Mouse (Mus musculus) frontal cortex, postnatal 25 days (tissue): ENCODE results near the gene Gimap7.
"Not testable (repeated sequence)": the region's sequence is repeated elsewhere in the genome, so short reads cannot be mapped to it uniquely, and the experiment has no call there.

ENCODE experiments used
- DNase-seq, 2 experiments: peaks; one replicate each; pipeline ENCODE4 v3.0.0; 2022; ENCODE audit warnings: low spot score in 2 of 2

Gene Gimap7

DNA sequence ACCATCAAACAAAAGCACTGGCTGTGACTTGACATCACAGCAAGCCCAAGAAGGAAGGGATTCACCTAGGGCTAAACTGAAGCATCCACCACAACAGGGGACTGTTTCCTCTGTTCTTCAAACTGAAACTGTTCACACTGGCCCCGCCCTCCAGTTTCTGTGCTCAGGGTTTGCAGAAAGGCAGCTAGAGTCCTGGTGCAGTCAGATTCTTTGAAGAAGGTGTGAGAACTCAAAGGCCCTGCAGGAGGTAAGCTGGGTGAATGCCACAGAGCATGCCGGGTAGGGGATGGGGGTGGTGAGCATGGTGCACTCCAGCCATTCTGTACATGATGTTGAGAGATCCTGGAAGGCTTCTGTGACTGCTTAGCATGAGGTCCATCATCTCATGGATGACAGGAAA, at the start of gene Gimap7, which contains the start of gene Gm28053:
TSS of gene Gimap7 (plus strand) at position 167 of the 400 bp plus-strand sequence.
TSS of gene Gm28053 (plus strand) at position 153 of the 400 bp plus-strand sequence.
- DNase-seq: no peak

DNA sequence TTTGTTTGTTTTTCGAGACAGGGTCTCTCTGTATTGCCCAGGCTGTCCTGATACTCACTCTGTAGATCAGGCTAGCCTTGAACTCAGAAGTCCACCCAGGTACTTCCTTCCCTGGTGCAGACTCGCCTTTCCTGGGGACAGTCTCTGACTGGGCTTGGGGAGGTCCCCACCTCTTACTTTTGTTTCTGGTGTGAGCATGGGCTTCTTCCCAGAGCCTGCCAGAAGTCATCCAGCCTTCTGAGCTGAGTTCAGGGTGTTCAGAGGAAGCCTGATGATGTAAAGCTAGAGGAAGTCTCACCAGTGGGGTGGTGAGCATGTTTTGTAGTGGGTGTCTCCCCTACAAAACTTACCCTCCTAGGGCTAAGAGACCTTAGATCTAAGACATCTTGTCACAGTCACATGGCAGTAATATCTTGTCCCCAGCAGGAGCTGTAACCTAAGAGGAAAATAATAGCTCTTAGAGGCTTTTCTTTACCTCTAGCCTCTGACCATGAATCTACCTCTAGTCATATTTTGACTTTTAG, 48.9 kb upstream of the Gimap7 start:
- DNase-seq: no peak

DNA sequence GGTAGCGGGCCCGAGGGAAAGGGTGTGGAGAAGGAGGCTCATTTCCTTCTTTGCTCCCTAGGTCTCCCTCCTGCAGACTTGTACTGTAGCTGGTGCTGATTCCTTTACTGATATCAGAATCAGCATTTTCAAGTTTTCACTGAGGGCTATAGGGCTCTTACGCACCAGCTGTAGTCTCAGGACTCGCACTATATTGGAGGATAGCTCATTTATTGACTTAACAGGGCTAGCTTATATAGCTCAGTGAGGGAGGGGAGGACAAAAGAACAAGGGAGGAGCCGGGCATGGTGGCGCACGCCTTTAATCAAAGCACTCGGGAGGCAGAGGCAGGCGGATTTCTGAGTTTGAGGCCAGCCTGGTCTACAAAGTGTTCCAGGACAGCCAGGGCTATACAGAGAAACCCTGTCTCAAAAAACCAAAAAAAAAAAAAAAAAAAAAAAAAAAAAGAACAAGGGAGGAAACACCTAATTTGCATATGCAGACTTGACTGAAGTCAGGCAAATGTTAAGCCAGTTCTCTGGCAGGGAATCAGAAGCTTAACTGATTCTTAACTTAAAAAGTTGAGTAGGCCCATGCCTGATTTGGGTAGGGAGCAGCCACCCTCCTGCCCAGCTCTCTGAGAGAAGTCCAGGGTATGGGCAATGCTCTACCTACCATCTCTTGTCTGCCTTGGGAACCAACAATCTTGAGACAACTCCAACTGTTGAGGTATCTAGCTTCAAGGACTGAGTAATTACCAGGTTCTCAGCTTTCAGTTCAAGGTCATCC, 43.9 kb upstream of the Gimap7 start:
- DNase-seq: no peak

DNA sequence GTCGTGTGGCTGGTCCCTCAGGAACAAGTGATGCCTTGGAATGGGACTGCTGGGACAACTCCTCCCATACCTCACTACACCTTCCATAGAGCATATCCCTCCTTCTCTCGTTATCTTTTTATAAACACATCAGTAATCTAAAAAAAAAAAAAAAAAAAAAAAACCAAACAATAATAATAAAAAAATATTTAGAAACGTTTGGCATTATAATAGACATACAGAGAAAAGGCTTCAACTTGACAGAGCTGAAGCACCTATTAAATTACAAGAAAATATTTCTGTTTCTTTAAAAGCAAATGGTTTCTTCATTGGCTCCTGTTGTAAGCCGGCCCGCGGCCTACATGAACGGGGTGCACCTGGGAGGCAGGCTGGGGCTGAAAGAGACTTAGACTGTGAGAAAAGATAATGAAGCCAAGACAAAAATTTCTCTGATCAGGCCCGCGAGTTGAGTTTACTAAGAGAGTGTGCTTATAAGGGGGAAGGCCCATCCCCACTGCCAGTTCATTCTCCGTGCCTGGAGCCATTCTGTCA, 43.0 kb upstream of the Gimap7 start:
- no peak for DNase-seq

DNA sequence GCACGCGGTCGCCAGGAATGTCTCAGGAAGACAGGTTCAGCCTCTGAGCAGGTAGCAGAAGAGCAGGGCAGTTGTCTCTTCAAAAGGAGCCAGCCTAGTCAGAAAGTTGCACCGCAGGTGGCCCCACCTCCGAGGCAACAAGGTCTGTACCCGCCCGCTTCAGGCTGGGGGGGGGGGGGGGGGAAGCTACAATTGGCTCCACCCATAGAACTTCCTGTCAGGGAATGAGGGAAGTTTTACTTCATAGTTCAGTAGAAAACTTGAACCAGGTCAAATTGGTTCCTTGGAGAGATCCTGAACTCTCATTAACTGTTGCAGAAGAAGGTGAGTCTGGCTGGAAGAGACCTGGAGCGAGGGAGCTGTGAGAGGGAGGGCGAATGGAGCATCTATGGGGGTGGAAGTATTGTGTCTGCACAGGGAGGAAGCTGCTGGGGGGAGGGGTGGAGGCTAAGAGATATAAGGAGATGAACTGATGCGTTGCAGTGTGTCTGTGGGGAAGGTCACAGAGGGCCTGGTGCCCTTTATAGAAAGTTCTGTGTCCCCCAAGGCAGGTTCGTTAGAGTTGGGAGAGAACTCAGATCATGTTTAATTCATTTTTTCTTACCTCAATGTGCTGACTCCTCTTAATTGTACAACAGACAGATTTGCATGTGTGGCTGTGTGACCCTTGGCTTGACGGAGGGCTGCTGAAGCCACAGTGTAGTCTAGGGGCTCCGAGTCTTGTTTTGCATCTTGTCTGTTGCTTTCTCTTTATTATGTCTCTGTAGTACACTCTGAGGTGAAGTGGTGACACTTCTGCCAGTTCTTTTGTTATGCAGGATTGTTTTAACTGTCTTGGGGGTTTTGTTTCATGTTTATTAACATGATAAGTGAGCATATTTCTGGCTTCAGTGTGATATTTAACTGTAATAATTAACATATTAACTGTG, 42.2 kb upstream of the Gimap7 start, which contains the start of gene Gimap9:
TSS of gene Gimap9 (plus strand) at position 199 of the 929 bp plus-strand sequence.
- DNase-seq: no peak

DNA sequence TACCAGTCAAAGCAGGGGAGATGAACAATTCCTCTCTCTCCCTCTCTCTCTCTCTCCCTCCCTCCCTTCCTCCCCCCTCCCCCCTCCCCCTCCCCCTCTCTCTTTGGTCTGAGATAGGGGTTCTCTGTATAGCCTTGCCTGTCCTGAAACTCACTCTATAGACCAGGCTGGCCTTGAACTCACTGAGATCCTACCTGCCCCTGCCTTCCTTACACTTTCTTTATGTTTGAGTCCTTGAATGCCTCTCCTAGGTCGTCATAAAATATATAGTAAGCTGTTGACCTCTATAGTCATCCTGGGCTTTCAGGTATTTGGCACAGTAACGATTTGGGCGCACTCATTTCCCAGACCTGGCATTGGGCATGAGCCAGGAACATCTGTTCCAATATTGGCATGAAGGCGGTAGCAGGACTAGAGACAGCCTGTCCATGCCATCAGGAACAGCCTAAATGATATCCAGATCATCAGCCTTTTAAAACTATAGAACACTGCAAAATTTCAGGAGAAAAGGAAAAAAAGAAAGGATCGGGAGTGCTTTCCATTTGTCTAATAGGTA, 41.5 kb upstream of the Gimap7 start:
- no peak for DNase-seq

DNA sequence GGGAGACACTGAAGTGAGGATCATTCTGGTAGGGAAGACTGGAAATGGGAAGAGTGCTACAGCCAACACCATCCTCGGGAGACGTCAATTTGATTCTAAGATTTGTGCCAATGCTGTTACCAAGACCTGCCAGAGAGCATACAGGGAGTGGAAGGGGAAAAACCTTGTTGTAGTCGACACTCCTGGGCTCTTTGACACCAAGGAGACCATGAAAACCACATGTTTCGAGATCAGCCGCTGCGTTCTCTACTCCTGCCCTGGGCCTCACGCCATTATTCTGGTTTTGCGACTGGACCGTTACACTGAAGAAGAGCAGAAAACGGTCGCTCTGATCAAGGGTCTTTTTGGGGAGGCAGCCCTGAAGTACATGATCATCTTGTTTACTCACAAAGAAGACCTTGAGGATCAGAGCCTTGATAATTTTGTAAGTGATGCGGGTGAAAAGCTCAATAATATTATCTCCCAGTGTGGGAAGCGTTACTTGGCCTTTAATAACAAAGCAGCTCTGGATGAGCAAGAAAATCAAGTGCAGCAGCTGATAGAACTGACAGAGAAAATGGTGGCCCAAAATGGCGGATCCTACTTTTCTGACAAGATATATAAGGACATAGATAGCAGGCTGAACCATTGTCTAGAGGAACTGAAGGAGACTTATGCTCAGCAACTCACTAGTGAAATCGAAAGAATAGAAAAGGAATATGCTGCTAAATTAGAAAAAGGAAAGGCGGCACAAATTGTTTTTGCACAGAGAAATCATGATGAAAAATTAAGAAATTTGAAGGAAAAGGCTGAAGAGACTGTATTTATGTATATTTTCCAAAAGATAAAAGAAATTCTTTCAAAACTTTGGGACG, 40.7 kb upstream of the Gimap7 start:
- DNase-seq: no peak

DNA sequence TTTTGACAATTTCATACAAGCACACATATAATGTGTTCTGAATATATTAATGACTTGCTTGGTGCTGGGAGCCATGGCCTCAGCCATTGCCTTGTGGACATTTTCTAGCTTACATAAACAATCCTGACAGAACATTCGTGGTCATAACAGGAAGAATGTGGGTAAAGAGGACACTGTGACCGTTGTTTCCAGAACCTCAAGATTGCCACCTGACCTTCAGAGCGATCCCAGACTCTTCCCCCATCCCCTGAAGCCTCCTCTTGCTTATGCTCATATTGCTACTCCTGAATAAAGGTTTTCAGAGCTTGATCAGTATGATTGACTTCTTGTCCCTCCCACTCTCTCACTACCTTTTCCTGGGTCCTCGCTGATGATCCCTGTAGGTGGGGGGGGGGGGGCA, 40.0 kb upstream of the Gimap7 start:
- DNase-seq: no peak

DNA sequence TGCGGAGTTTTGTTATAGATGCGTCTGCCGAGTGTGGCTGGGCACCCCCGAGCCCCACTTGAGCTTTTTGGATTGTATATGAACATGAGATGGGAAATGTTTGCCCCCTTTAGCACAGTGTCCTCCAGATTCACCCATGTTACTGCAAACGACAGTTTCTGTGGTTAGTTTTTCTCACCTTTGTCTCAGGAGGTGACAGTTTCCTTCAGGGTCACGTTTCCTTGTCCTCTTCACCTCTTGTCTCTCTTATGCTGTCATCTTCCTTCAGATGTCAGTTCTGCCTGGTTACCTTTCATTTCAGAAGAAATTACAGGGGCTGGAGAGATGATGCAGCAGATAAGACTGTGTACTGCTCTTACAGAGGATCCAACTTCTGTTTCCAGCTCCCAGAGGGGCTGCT, 38.7 kb upstream of the Gimap7 start:
- DNase-seq: no peak

DNA sequence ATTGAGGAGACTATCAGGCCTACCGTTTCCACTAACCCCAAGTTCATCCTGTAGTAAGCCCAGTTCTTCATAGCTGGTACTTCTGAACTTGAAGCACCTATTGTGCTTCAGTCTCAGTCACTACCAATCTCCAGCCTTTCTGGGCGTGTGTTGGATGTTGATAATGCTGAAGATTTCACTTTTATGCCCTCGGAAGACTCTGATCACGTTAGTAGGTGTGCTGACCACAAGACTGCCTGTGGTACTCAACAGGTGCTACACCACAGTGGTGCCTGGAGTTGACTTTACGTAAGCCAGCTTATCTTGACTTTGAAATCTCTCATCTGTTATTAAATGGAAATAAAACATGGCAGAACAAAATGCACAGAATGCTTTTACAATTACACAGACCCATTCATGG, 38.0 kb upstream of the Gimap7 start:
- DNase-seq: no peak

DNA sequence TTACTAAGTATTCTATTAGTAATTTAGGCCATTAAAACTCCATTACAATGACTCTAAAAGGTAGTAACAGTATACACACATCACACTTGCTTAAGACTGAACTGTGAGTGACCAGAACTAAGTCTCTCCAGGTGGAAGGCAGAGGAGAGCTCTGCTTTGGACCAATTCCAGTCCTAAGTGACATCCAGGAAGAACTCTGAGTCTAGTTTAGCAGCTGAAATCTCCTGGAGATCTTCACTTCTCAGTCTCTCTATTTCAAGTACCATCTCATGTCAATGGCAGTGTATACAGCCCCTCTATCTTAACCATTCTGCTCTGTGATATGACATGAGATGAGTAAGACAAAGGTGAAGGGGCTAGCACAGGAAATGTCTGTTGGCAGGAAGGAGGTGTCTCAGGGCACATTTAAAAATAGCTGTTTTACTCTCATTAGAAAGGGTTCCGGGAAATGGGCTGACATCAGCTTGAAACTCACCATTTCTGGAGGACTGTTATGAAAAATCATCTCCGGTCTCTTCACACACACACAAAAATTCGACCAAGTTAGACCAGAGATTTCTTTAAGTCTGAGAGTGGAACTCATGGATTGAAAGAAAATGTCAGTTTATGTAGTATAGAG, 36.8 kb upstream of the Gimap7 start:
- no peak for DNase-seq

DNA sequence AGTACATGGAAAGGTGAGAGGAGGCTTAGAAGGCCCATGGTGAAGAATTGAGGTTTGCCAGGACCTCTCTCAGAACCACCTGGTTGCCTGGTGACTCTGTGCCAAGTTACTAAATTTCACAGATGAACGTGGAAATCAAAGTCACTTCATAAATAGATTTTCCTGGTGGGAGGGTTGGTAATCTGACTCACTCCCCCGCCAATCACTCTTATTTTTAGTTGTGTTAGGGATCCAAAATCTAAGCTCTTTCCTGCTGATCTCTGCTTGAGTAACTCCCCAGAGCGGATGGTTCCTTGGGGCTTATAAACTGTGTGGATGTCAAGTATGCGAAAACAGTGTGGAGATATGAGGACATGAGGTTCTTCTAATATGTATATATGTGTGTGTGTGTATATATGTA, 36.1 kb upstream of the Gimap7 start:
- no peak for DNase-seq

DNA sequence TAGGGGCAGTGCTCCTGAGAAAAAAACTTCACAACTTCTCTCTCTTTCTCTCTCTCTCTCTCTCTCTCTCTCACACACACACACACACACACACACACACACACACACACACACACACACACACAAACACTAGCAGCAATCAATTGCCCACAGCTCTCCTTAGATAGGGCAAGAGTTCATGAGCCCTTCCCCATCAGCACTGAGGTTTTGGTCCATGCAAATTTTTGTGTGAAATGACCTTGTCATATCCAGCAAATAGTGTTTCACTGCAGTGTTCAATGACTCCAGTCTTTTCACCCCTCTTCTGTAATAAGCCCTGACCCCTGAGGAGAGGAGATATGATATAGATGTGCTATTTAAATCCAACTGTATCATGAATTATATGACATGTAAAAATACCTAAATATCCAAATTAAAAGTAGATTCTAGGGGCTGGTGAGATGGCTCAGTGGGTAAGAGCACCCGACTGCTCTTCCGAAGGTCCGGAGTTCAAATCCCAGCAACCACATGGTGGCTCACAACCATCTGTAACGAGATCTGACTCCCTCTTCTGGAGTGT, 35.1 kb upstream of the Gimap7 start:
- DNase-seq: not testable (repeated sequence)

DNA sequence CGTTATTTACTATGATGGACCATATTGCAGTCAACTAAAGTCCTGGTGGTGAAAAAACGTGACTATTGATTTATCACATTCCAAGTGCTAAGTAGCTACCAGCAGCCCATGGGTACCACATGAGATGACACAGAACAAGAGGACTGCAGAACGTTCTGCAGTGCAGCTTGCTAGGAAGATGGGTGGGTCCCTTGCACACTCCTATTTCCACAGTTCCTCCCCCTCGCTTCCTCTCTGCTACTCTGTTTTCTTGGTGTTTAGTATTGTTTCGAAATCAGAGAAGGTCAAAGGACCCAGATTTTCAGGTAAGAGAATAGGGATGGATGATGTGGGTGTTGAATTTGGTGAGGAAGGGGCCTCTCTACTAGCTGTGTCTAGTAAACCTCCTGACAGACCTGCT, 34.1 kb upstream of the Gimap7 start, which contains the start of gene Gimap4:
TSS of gene Gimap4 (plus strand) at position 231 of the 400 bp plus-strand sequence.
- no peak for DNase-seq

DNA sequence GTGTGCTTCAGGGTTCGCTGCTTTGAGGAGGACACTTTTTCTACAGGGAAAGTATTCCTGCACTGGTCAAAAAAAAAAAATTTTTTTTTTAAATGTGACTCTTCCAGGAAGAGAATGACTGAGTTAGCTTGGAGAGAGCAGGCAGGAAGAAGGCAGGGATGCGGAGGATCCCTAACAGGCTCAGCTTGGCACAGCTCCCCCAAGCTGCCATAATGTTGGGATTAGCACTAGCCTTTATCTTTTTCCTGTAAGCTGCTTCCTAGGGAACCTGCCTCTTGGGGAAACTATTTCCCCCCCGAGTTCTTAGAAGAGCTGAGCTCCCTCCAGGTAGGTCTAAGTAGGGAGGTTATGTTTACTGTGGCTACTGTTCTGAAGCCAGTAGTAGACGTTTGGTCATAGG, 33.6 kb upstream of the Gimap7 start:
- DNase-seq: no peak

DNA sequence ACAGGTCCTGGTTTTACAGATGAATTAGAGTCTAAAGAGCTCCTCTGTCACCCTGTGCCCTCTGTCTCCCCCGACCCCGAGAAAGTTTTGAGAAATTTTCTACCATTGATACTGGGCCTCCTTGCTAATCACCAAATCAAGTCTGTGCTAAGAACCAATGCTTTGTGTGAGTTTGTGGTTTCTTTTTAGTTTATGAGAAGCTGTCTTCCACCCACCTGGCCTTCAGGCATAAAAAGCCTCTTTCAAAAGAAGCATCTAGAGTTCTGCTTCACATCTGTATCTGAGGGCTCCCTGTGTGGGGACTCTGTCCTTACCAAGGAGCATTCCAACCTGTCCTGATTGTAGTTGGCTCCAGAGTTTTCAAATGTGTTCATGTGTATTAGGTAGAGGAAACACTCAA, 33.2 kb upstream of the Gimap7 start:
- DNase-seq: no peak

DNA sequence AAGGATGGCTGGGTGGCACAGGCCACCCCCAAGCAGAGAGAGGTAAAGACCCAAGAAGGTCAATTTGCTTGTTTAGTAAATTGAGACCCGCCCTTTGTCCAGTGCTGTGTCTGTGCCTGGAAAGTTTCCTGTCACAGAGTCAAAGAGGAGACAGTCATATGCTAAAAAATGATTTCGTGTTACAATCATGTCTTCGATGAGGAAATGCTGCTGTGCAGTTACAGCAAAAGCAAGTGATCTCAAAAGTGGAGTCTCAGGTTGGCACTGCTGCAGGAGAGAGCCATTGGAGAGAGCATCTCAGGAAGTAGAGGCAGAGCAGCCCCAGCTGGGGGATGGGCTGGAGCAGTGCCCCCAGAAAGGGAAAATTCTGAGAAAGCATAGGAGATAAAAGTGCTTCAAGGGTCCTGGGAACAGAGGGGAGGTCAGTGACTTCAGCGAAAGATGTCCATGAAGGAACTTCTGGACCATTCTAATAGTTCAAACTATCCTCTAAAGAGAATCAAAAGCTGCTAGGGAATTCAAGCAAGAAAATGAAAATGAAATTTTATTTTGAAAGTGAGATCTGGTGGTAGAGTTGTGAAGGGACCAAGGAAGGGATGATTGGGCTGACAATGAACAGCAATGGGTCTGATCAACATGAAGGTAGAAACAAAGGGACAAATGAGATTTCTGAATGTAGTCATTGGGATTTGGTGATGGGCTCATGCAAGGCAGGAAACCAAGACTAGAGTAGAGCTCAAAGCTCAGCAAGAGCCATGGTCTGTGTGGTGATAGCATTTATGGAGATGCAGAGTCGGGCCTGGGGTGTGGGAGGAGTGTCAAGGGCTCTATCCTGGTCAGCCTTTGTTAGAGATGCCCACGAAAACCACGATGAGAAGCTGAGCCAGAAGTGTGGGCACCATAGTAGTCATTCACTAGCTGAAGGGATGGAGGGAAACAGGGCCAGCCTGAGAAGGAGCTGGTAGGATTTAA, 32.4 kb upstream of the Gimap7 start:
- no peak for DNase-seq

DNA sequence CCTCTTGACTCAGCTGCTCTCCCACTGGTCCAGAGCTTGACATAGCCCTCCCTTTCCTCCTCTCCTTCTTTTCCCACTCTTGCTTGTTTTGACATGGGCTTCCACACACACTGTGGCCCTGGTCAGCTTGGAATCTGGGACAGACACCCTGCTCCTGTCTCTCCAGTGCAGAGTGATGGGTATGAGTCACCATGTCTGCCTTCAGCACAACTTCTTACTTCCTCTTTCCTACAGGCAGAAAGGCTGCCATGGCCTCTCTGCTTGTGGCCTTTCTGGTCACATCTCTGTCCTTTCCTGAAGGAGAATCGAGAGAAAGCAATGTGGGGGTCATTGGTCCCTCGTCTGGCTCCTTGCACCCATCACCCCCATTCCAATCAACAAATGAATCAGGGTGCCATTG, 31.3 kb upstream of the Gimap7 start:
- DNase-seq: no peak

DNA sequence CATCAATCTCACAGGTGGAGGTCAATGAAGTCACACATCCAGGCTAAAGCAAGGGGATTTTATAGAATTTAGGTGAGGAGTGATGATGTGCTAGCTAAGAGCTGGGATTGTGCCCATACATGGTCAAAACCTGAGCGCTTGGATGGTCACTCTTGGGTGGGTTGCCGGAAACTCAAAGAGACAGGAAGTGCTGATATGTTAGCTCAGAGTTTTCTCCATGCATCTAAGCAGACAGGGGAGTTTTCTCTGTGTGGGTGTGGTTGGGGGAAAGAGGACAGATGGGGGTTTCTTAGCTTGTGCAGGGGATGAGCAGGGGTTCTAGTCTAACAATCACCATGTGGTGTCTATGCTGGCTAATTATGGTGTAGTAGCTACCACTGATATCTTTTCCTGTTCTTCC, 29.1 kb upstream of the Gimap7 start:
- no peak for DNase-seq
